Mouse (Mus musculus) ovary, adult 18-20 months (tissue): Measurements from ENCODE around the gene Doxl2.

Experiments
- DNase-seq: peaks from one replicate; pipeline ENCODE4 v3.0.0; 2022; ENCODE audit warnings: low spot score, mixed read lengths

Doxl2 gene

GRCm38 (mm10) chr6:49009665-49010064 is 34.9 kb downstream of the Doxl2 start:
- DNase-seq = no peak

DNA sequence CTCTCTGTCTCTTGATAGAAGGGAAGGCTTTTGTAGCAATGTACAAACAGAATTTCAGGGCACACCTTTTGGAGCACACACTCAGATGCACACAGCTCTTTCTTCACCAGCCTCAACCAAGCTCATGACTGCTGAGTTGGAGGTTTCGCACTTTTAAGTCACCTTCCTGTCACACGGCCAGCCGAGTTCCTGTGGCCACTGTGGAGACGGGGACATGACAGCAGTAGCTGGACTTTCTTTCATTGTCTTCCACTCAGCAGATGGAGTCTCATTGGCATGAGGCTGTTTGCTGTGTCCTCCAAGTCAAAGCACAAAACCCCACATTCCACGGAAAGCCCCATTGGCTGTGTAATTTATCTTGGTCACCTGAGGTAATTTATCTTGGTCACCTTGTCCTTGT is 36.4 kb downstream of the Doxl2 start:
- DNase-seq = no peak

DNA sequence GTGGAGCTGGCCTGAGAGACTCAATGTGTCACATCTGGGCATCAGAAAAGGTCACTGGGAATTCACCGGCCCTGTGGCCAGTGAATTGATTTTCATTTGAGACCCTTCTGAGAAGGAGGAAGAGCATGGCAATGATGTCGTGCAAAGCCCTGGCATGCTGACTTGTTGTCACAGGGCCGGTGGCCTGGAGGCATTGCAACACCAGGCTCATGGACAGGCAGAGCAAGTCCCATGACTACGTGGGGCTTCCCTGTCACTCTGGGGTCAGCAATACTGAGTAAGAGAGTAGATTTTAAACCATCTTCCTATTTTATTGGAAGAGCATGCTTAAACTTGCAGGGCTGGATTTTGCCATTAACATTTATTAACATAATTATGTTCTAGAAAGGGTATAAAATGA is 38.3 kb downstream of the Doxl2 start:
- DNase-seq = no peak

GRCm38 (mm10) chr6:49013458-49013857 is 38.7 kb downstream of the Doxl2 start:
- no peak for DNase-seq

GRCm38 (mm10) chr6:49017150-49017549 is 42.4 kb downstream of the Doxl2 start:
- no peak for DNase-seq

DNA sequence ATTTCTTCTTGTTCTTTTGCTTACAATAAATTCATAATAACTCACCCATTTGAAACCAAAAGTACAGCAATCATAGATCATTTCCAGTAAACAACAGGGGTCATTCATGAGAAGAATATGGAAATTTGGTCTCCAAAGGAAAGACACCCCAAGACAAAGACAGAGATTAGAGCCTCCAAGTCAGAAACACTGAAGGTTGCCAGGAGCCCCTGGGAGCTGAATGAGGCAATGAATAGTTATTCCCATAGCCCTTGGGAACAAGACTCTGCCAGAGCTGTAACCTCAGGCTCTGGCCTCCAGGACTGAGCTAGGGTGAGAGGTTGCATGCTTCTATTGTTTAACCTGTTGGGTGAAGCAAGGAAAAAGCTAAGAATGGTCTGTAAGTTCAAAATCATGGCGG is 44.6 kb downstream of the Doxl2 start:
- DNase-seq = no peak

- no peak for DNase-seq
Measured at GRCm38 (mm10) chr6:49021141-49022012, 46.6 kb downstream of the Doxl2 start.

DNA sequence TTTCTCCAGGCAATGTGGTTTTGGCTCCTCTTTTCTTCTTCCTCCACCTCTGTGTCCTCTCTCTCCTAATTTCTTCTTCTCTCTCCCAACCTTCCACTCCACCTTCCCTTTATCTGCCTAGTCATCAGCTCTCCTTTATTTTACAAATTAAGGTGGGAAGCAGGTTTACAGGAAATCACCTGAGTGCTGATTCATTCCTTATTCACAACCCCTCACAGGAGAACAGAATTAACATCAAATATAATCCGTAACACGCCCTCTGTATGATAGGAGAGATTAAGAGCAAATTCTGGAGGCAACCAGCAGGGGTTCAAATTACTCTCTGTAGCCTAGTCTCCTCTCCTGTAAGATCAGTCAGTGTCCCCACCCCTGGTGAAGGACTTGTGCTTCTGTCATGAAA is 47.6 kb downstream of the Doxl2 start:
- DNase-seq = no peak

GRCm38 (mm10) chr6:49023315-49023714 is 48.6 kb downstream of the Doxl2 start:
- no peak for DNase-seq

- no peak for DNase-seq
Measured at GRCm38 (mm10) chr6:49025290-49025689, 50.5 kb downstream of the Doxl2 start.

GRCm38 (mm10) chr6:49026496-49026895 is 51.7 kb downstream of the Doxl2 start:
- DNase-seq = no peak

GRCm38 (mm10) chr6:49028019-49028418 is 53.3 kb downstream of the Doxl2 start:
- no peak for DNase-seq
